Mouse (Mus musculus): Measurements from ENCODE around the gene Cyren. TPM values are rescaled to one million over a fixed set of nuclear protein-coding genes. Genes with fewer than 3 reads are reported as not detected.

The Cyren gene
- polyA plus RNA-seq, 1 experiment from 2014 or later, result 16.4 TPM

DNA sequence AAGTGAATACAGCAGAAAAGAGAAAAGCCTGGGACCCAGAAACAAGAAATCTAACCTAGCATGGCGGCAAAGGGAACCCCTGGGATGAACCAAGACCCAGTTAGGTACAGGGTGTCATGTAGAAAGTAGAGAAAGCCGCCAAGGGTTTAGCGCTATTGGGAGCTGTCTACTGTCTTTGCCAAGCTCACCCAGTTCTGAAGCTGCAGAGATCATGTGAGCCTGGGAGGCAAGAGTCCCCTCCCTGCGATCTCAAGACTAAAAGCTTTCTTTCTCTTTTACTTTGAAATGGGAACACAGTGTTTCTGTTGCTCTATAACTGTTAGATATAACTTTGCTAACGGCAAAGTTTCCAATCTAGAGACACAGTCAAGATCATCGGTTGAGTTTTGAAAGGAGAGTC lies 15.5 kb downstream of the Cyren start:
- H3K27ac ChIP-seq, result no peak overlapping the region
- no peaks in the 10 kb centered on the region for H3K36me3 ChIP-seq (replicated peaks)
- no peak overlapping the region for H3K4me2 ChIP-seq
- H3K4me1 ChIP-seq, result no peaks in the 10 kb centered on the region
- no peak for ATAC-seq (ENCODE audit: low FRiP score)
- no peak overlapping the region for H3K9ac ChIP-seq
- H3K9me3 ChIP-seq, result no peaks in the 10 kb centered on the region
- no peak overlapping the region for H3K4me3 ChIP-seq (replicated peaks)
- 93% methylated on average over 6 of the region's 6 CpGs for WGBS
- no peaks in the 10 kb centered on the region for H3K27me3 ChIP-seq

DNA sequence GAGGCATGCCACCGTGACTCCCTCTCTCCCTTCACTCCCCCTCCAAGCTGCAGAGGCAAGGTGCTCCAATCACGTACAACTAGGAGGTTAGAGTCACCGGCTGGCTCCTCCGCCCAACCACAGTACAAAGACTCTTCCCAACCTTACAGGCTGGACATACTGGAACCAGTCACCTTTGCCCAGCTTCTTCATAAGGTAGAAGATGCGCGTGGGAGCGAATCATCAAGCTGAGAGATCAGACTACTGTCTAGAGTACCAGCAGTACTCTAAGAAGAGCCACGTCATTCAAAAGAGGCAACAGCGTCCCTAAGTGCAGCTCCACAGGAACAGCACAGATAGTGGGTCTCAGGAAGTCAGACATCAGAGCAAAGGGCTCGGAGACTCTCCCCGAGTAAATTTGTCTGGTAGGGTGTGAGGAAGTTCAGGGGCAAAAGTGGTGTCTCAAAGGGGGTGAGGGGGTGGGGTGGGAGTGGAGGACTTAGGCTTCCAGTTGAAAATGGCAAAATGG lies 16.3 kb downstream of the Cyren start:
- WGBS, result 92% methylated on average over 11 of the region's 11 CpGs
- no peaks in the 10 kb centered on the region for H3K27me3 ChIP-seq
- ATAC-seq (ENCODE audit: low FRiP score), result no peak
- H3K4me1 ChIP-seq, result no peaks in the 10 kb centered on the region
- H3K4me2 ChIP-seq, result no peak overlapping the region
- no peaks in the 10 kb centered on the region for H3K9me3 ChIP-seq
- no peaks in the 10 kb centered on the region for H3K36me3 ChIP-seq (replicated peaks)
- no peak overlapping the region for H3K4me3 ChIP-seq (replicated peaks)
- H3K9ac ChIP-seq, result no peak overlapping the region
- no peak overlapping the region for H3K27ac ChIP-seq

DNA sequence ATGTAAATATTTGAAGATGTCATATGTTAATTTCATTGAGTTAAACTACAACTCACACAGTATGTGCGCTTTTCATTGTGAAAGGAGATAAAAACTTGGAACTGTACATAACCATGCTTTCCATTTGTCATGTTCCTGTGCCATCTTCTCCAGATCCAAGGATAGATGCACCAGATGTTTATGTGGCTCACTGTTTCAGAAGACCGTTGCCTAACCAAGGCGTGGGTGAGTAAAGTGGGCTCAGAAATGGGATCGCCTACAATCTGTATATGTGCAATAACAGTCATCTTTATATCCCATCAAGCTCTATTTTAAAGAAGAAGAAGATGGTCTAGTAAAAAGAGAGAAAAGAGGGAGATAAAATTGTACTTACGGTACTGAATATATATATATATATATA lies 45.5 kb downstream of the Cyren start:
- H3K4me1 ChIP-seq, result no peaks in the 10 kb centered on the region
- 93% methylated on average over 5 of the region's 5 CpGs for WGBS
- H3K36me3 ChIP-seq (replicated peaks), result no peaks in the 10 kb centered on the region
- no peaks in the 10 kb centered on the region for H3K9me3 ChIP-seq
- no peak overlapping the region for H3K4me2 ChIP-seq
- H3K27ac ChIP-seq, result no peak overlapping the region
- H3K27me3 ChIP-seq, result no peaks in the 10 kb centered on the region
- H3K4me3 ChIP-seq (replicated peaks), result no peak overlapping the region
- no peak for ATAC-seq (ENCODE audit: low FRiP score)
- no peak overlapping the region for H3K9ac ChIP-seq

DNA sequence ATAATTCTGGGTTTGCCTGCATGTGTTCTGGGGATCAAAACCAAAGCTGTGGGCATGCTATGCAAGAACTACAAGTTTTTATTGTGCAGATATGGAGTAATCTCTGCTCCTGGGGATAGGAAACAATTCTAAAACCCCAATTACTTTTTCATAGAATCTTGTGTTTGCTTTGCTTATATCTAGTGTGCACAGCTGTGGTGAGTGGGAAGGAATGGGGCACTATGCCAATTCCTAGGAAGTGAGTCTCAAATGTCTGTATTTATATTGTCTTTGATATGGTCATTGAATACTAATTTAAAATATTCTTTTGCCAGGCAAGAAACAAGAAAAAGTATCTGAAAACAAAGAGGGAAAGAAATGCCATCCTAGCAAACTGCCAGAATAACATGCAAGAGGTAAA lies 53.5 kb downstream of the Cyren start:
- no peak for ATAC-seq (ENCODE audit: low FRiP score)
- no peaks in the 10 kb centered on the region for H3K4me1 ChIP-seq
- H3K4me2 ChIP-seq, result no peak overlapping the region
- no peak overlapping the region for H3K27ac ChIP-seq
- H3K4me3 ChIP-seq (replicated peaks), result no peak overlapping the region
- H3K27me3 ChIP-seq, result no peaks in the 10 kb centered on the region
- H3K36me3 ChIP-seq (replicated peaks), result no peaks in the 10 kb centered on the region
- no peaks in the 10 kb centered on the region for H3K9me3 ChIP-seq
- no peak overlapping the region for H3K9ac ChIP-seq

Other genes starting within 250 kb of the Cyren start
- 5.2 and 6.3 TPM in 2 replicates for gene Agbl3, start 97.6 kb downstream of the Cyren start, polyA plus RNA-seq (2016; fragmentation: Nextera tagmentation; extraction: Ambion mirVana)
- 1.5 and 1.8 TPM in 2 replicates for gene Tmem140, start 14.9 kb downstream of the Cyren start, polyA plus RNA-seq (2016; fragmentation: Nextera tagmentation; extraction: Ambion mirVana)
- 11.0 and 12.3 TPM in 2 replicates for gene Wdr91, start 32.8 kb upstream of the Cyren start, polyA plus RNA-seq (2016; fragmentation: Nextera tagmentation; extraction: Ambion mirVana)
- gene Stra8, start 42.1 kb upstream of the Cyren start, polyA plus RNA-seq (2016; fragmentation: Nextera tagmentation; extraction: Ambion mirVana), result not detected in 2 replicates
- 0.40 and 0.76 TPM in 2 replicates for gene Slc23a4, start 110.3 kb upstream of the Cyren start, polyA plus RNA-seq (2016; fragmentation: Nextera tagmentation; extraction: Ambion mirVana)